Mouse (Mus musculus) ES-E14 (cell line): ENCODE measurements at regions not wholly inside any gene's neighbourhood (a gene's known extent, or its start where the extent isn't known, plus 50 kb on each side); places are given as distances from the start of the nearest gene placed in this dataset.

Source experiments
- MAFK ChIP-seq: IDR thresholded peaks from 2 replicates; pipeline ENCODE4 v1.6.1; 2014; ENCODE audit warnings: mild to moderate bottlenecking, low read depth, low read length, inconsistent platforms; ENCODE audit not compliant: insufficient read depth
- ZC3H11A ChIP-seq: IDR thresholded peaks from 2 replicates; pipeline ENCODE4 v1.6.1; 2012; ENCODE audit warnings: low read depth, mild to moderate bottlenecking, inconsistent platforms, low read length, borderline replicate concordance
- ZNF384 ChIP-seq: IDR thresholded peaks from 2 replicates; pipeline ENCODE4 v1.6.1; 2012; ENCODE audit warnings: low read depth, low read length, inconsistent platforms

- TF ChIP-seq ZC3H11A (no peak), MAFK (no peak), ZNF384 (no peak)
Observed at GRCm38 (mm10) chr9:62197486-62197885, 75.0 kb upstream of the Glce start.
